Mouse (Mus musculus) small intestine, adult 2 months (tissue): ENCODE data around the gene Man1c1.

Source experiments
- CTCF ChIP-seq: fragments of 200-500 bp; IDR thresholded peaks from 2 replicates; pipeline ENCODE4 v1.5.1; 2012; ENCODE audit warnings: low read depth, mild to moderate bottlenecking, control low read depth, inconsistent platforms, low read length, moderate library complexity, mixed read lengths; ENCODE audit not compliant: insufficient replicate concordance, insufficient read length; ENCODE audit errors: extremely low read depth
- POLR2A ChIP-seq: fragments of 200-500 bp; IDR thresholded peaks from 2 replicates; pipeline ENCODE4 v1.6.1; 2012; ENCODE audit warnings: low read depth, mild to moderate bottlenecking, control low read depth, inconsistent platforms, low read length, moderate library complexity

GRCm38 (mm10) chr4:134693202-134693940, 10.7 kb downstream of the Man1c1 start:
- TF ChIP-seq CTCF: no peak
- TF ChIP-seq POLR2A: no peak
